Mouse (Mus musculus): ENCODE data around the gene Mpnd. TPM values are rescaled to one million over a fixed set of nuclear protein-coding genes. Genes with fewer than 3 reads are reported as not detected.

Gene Mpnd
- 77.5 and 80.8 TPM in 2 replicates for polyA plus RNA-seq (2015; fragmentation: Nextera tagmentation; extraction: Ambion mirVana)

- Histone ChIP-seq H3K36me3 (ENCODE audit: control insufficient read depth, insufficient read depth, low read length) (peaks cover 3% of the 10 kb centered on the region; the same call in 1 of the 2 replicates), H3K4me2 (ENCODE audit: low read depth, low read length) (peak within 1 kb of the TSS; percentile 56), H3K27me3 (replicated peaks; ENCODE audit: control insufficient read depth, insufficient read depth, low read length) (0 out of 2 replicates have a peak, but pooled peaks cover 2% of the 10 kb centered on the region), H3K27ac (ENCODE audit: low read length) (peak within 1 kb of the TSS; percentile 92), H3K4me3 (ENCODE audit: low read length) (peak within 1 kb of the TSS; percentile 52), H3K4me1 (ENCODE audit: control insufficient read depth, insufficient read depth, low read length) (peaks cover 15% of the 10 kb centered on the region), H3K9me3 (ENCODE audit: control insufficient read depth, low read length) (no peaks in the 10 kb centered on the region), H3K9ac (ENCODE audit: low read depth, low read length) (peak within 1 kb of the TSS; percentile 73)
- 30% methylated on average over 13 of the region's 13 CpGs for WGBS
- peak; percentile 10; the same call in 1 of the 2 replicates for ATAC-seq
Measured at GRCm38 (mm10) chr17:56005415-56006061, at the start of gene Mpnd, which contains the start of gene Stap2. Gene Mpnd (plus strand): TSS chr17:56005711. Gene Stap2 (minus strand): TSS chr17:56005584.

- Histone ChIP-seq H3K9ac (ENCODE audit: low read depth, low read length) (peak overlapping the region; percentile 63), H3K4me2 (ENCODE audit: low read depth, low read length) (peak overlapping the region; percentile 68), H3K4me3 (ENCODE audit: low read length) (peak overlapping the region; percentile 59), H3K36me3 (ENCODE audit: control insufficient read depth, insufficient read depth, low read length) (no peaks in the 10 kb centered on the region), H3K27ac (ENCODE audit: low read length) (no peak overlapping the region), H3K27me3 (replicated peaks; ENCODE audit: control insufficient read depth, insufficient read depth, low read length) (peaks cover 3% of the 10 kb centered on the region; the same call in 1 of the 2 replicates), H3K4me1 (ENCODE audit: control insufficient read depth, insufficient read depth, low read length) (peaks cover 23% of the 10 kb centered on the region), H3K9me3 (ENCODE audit: control insufficient read depth, low read length) (no peaks in the 10 kb centered on the region)
- peak; percentile 41 for ATAC-seq
- WGBS: 1% methylated on average over 26 of the region's 26 CpGs
Measured at GRCm38 (mm10) chr17:55956129-55956528, 49.4 kb upstream of the Mpnd start.

GRCm38 (mm10) chr17:55956591-55956990, 48.9 kb upstream of the Mpnd start:
- no peak for ATAC-seq
- no peak overlapping the region for H3K27ac ChIP-seq (ENCODE audit: low read length)
- 42% methylated on average over 6 of the region's 6 CpGs for WGBS

GRCm38 (mm10) chr17:55957168-55957567, 48.3 kb upstream of the Mpnd start:
- H3K9me3 ChIP-seq (ENCODE audit: control insufficient read depth, low read length): no peaks in the 10 kb centered on the region
- no peak overlapping the region for H3K4me3 ChIP-seq (ENCODE audit: low read length)
- H3K27ac ChIP-seq (ENCODE audit: low read length): no peak overlapping the region
- no peak overlapping the region for H3K4me2 ChIP-seq (ENCODE audit: low read depth, low read length)
- H3K36me3 ChIP-seq (ENCODE audit: control insufficient read depth, insufficient read depth, low read length): peaks cover 2% of the 10 kb centered on the region; the same call in 1 of the 2 replicates
- H3K9ac ChIP-seq (ENCODE audit: low read depth, low read length): 0 out of 2 replicates have a peak overlapping the region, but pooled peaks have one; percentile 19
- peaks cover 3% of the 10 kb centered on the region; the same call in 1 of the 2 replicates for H3K27me3 ChIP-seq (replicated peaks; ENCODE audit: control insufficient read depth, insufficient read depth, low read length)
- no peak; the same call in 1 of the 2 replicates for ATAC-seq
- WGBS: 14% methylated on average over 9 of the region's 9 CpGs
- H3K4me1 ChIP-seq (ENCODE audit: control insufficient read depth, insufficient read depth, low read length): peaks cover 23% of the 10 kb centered on the region

More at GRCm38 (mm10) chr17:55956591-55956990, 48.9 kb upstream of the Mpnd start:
- Histone ChIP-seq H3K4me2 (ENCODE audit: low read depth, low read length) (peak overlapping the region; percentile 68), H3K4me3 (ENCODE audit: low read length) (peak overlapping the region; percentile 59), H3K9me3 (ENCODE audit: control insufficient read depth, low read length) (no peaks in the 10 kb centered on the region), H3K27me3 (replicated peaks; ENCODE audit: control insufficient read depth, insufficient read depth, low read length) (peaks cover 3% of the 10 kb centered on the region; the same call in 1 of the 2 replicates), H3K36me3 (ENCODE audit: control insufficient read depth, insufficient read depth, low read length) (no peaks in the 10 kb centered on the region), H3K4me1 (ENCODE audit: control insufficient read depth, insufficient read depth, low read length) (peaks cover 23% of the 10 kb centered on the region), H3K9ac (ENCODE audit: low read depth, low read length) (0 out of 2 replicates have a peak overlapping the region, but pooled peaks have one; percentile 63)

GRCm38 (mm10) chr17:55957726-55958583, 47.6 kb upstream of the Mpnd start:
- peak overlapping the region; percentile 98 for H3K27ac ChIP-seq (ENCODE audit: low read length)
- no peak for ATAC-seq
- peaks cover 3% of the 10 kb centered on the region; the same call in 1 of the 2 replicates for H3K27me3 ChIP-seq (replicated peaks; ENCODE audit: control insufficient read depth, insufficient read depth, low read length)
- peak overlapping the region; percentile 75 for H3K9ac ChIP-seq (ENCODE audit: low read depth, low read length)
- H3K4me3 ChIP-seq (ENCODE audit: low read length): peak overlapping the region; percentile 68
- H3K9me3 ChIP-seq (ENCODE audit: control insufficient read depth, low read length): no peaks in the 10 kb centered on the region
- peaks cover 5% of the 10 kb centered on the region; the same call in 1 of the 2 replicates for H3K36me3 ChIP-seq (ENCODE audit: control insufficient read depth, insufficient read depth, low read length)
- H3K4me1 ChIP-seq (ENCODE audit: control insufficient read depth, insufficient read depth, low read length): peaks cover 25% of the 10 kb centered on the region
- H3K4me2 ChIP-seq (ENCODE audit: low read depth, low read length): peak overlapping the region; percentile 56
- 84% methylated on average over 13 of the region's 13 CpGs for WGBS

- Histone ChIP-seq H3K36me3 (ENCODE audit: control insufficient read depth, insufficient read depth, low read length) (peaks cover 5% of the 10 kb centered on the region; the same call in 1 of the 2 replicates), H3K4me2 (ENCODE audit: low read depth, low read length) (peak overlapping the region; percentile 56), H3K9ac (ENCODE audit: low read depth, low read length) (peak overlapping the region; percentile 75), H3K27me3 (replicated peaks; ENCODE audit: control insufficient read depth, insufficient read depth, low read length) (peaks cover 3% of the 10 kb centered on the region; the same call in 1 of the 2 replicates), H3K4me3 (ENCODE audit: low read length) (peak overlapping the region; percentile 68), H3K4me1 (ENCODE audit: control insufficient read depth, insufficient read depth, low read length) (peaks cover 31% of the 10 kb centered on the region), H3K27ac (ENCODE audit: low read length) (peak overlapping the region; percentile 98), H3K9me3 (ENCODE audit: control insufficient read depth, low read length) (no peaks in the 10 kb centered on the region)
- 26% methylated on average over 2 of the region's 2 CpGs for WGBS
- no peak for ATAC-seq
Measured at GRCm38 (mm10) chr17:55958584-55958886, 47.0 kb upstream of the Mpnd start.

- ATAC-seq: peak; percentile 93
- Histone ChIP-seq H3K4me3 (ENCODE audit: low read length) (peak within 1 kb of the TSS; percentile 68), H3K27ac (ENCODE audit: low read length) (peak within 1 kb of the TSS; percentile 98), H3K4me2 (ENCODE audit: low read depth, low read length) (peak within 1 kb of the TSS; percentile 73), H3K27me3 (replicated peaks; ENCODE audit: control insufficient read depth, insufficient read depth, low read length) (peaks cover 3% of the 10 kb centered on the region; the same call in 1 of the 2 replicates), H3K4me1 (ENCODE audit: control insufficient read depth, insufficient read depth, low read length) (peaks cover 31% of the 10 kb centered on the region), H3K9ac (ENCODE audit: low read depth, low read length) (peak within 1 kb of the TSS; percentile 75), H3K9me3 (ENCODE audit: control insufficient read depth, low read length) (no peaks in the 10 kb centered on the region), H3K36me3 (ENCODE audit: control insufficient read depth, insufficient read depth, low read length) (peaks cover 5% of the 10 kb centered on the region; the same call in 1 of the 2 replicates)
- under 1% methylated on average over 45 of the region's 46 CpGs for WGBS
Measured at GRCm38 (mm10) chr17:55958918-55959728, 46.4 kb upstream of the Mpnd start, which contains the start of gene Yju2. Gene Yju2 (plus strand): TSS chr17:55959099.

- H3K9me3 ChIP-seq (ENCODE audit: control insufficient read depth, low read length): no peaks in the 10 kb centered on the region
- H3K9ac ChIP-seq (ENCODE audit: low read depth, low read length): peak overlapping the region; percentile 75
- peaks cover under 1% of the 10 kb centered on the region; the same call in 1 of the 2 replicates for H3K27me3 ChIP-seq (replicated peaks; ENCODE audit: control insufficient read depth, insufficient read depth, low read length)
- peak overlapping the region; percentile 73 for H3K4me2 ChIP-seq (ENCODE audit: low read depth, low read length)
- no peak for ATAC-seq
- no peak overlapping the region; the same call in 1 of the 2 replicates for H3K27ac ChIP-seq (ENCODE audit: low read length)
- 74% methylated on average over 10 of the region's 10 CpGs for WGBS
- peaks cover 31% of the 10 kb centered on the region for H3K4me1 ChIP-seq (ENCODE audit: control insufficient read depth, insufficient read depth, low read length)
- H3K36me3 ChIP-seq (ENCODE audit: control insufficient read depth, insufficient read depth, low read length): peaks cover 9% of the 10 kb centered on the region
- peak overlapping the region; percentile 68 for H3K4me3 ChIP-seq (ENCODE audit: low read length)
Measured at GRCm38 (mm10) chr17:55959946-55960740, 45.4 kb upstream of the Mpnd start.
